Mouse (Mus musculus): Measurements from ENCODE around the gene Fam124a.
"Not testable (repeated sequence)": the region's sequence is repeated elsewhere in the genome, so short reads cannot be mapped to it uniquely, and the experiment has no call there.

The Fam124a gene

GRCm38 (mm10) chr14:62575862-62576261, 20.3 kb downstream of the Fam124a start:
- peak; percentile 18 for DNase-seq (ENCODE audit: low spot score)

GRCm38 (mm10) chr14:62580945-62581344, 25.4 kb downstream of the Fam124a start:
- no peak for DNase-seq (ENCODE audit: low spot score)

- no peak for DNase-seq (ENCODE audit: low spot score)
Observed at GRCm38 (mm10) chr14:62581768-62582167, 26.2 kb downstream of the Fam124a start.

- no peak for DNase-seq (ENCODE audit: low spot score)
Observed at GRCm38 (mm10) chr14:62584637-62585036, 29.1 kb downstream of the Fam124a start.

GRCm38 (mm10) chr14:62585338-62585737, 29.8 kb downstream of the Fam124a start:
- DNase-seq (ENCODE audit: low spot score) = peak; percentile 24

GRCm38 (mm10) chr14:62600109-62600522, 44.6 kb downstream of the Fam124a start:
- no peak for DNase-seq (ENCODE audit: low spot score)

- no peak for DNase-seq (ENCODE audit: low spot score)
Observed at GRCm38 (mm10) chr14:62602271-62602670, 46.7 kb downstream of the Fam124a start.

- no peak for DNase-seq (ENCODE audit: low spot score)
Observed at GRCm38 (mm10) chr14:62602869-62603268, 47.3 kb downstream of the Fam124a start.

GRCm38 (mm10) chr14:62607791-62608196, 52.3 kb downstream of the Fam124a start:
- no peak for DNase-seq (ENCODE audit: low spot score)

- no peak for DNase-seq (ENCODE audit: low spot score)
Observed at GRCm38 (mm10) chr14:62609904-62610303, 54.4 kb downstream of the Fam124a start.

GRCm38 (mm10) chr14:62622393-62622792, 66.9 kb downstream of the Fam124a start:
- no peak for DNase-seq (ENCODE audit: low spot score)

GRCm38 (mm10) chr14:62627951-62628350, 72.4 kb downstream of the Fam124a start:
- no peak for DNase-seq (ENCODE audit: low spot score)

GRCm38 (mm10) chr14:62637436-62638344, 82.2 kb downstream of the Fam124a start:
- peak; percentile 48 for DNase-seq (ENCODE audit: low spot score)

- no peak for DNase-seq (ENCODE audit: low spot score)
Observed at GRCm38 (mm10) chr14:62638345-62638702, 82.8 kb downstream of the Fam124a start.

- DNase-seq (ENCODE audit: low spot score) = no peak
Observed at GRCm38 (mm10) chr14:62639111-62639510, 83.6 kb downstream of the Fam124a start.

GRCm38 (mm10) chr14:62639551-62639950, 84.0 kb downstream of the Fam124a start:
- DNase-seq (ENCODE audit: low spot score) = no peak

GRCm38 (mm10) chr14:62640396-62640795, 84.9 kb downstream of the Fam124a start:
- DNase-seq (ENCODE audit: low spot score) = no peak

- not testable (repeated sequence) for DNase-seq (ENCODE audit: low spot score)
Observed at GRCm38 (mm10) chr14:62642368-62642767, 86.8 kb downstream of the Fam124a start.

- no peak for DNase-seq (ENCODE audit: low spot score)
Observed at GRCm38 (mm10) chr14:62648405-62648804, 92.9 kb downstream of the Fam124a start.

GRCm38 (mm10) chr14:62650376-62650775, 94.8 kb downstream of the Fam124a start:
- DNase-seq (ENCODE audit: low spot score) = no peak

- DNase-seq (ENCODE audit: low spot score) = no peak
Observed at GRCm38 (mm10) chr14:62651771-62652170, 96.2 kb downstream of the Fam124a start.

GRCm38 (mm10) chr14:62655996-62656395, 100.5 kb downstream of the Fam124a start:
- DNase-seq (ENCODE audit: low spot score) = no peak

- no peak for DNase-seq (ENCODE audit: low spot score)
Observed at GRCm38 (mm10) chr14:62657469-62657868, 101.9 kb downstream of the Fam124a start.
